ENCODE assay signal across 8 mouse cellular contexts in genomic region chr2:25271827-25272511, GRCm38 (mm10). TPM values are rescaled to one million over a fixed set of nuclear protein-coding genes. Genes with fewer than 3 reads are reported as not detected.
DNase-seq lines count a peak whose midpoint lies in the region; ATAC-seq and TF ChIP-seq lines count a peak whose summit lies in the region.

Gene Ssna1, minus strand, starts transcription at chr2:25272438.
Gene Anapc2, plus strand, starts transcription at chr2:25272478.

- H3K27ac ChIP-seq in CH12.LX (ENCODE audit: insufficient read depth, low read depth), result peak within 1 kb of the TSS; percentile 38; the same call in 1 of the 2 replicates
- peak within 1 kb of the TSS; percentile 8; the same call in 1 of the 2 replicates for H3K27ac ChIP-seq in forebrain, embryonic 11.5 days (ENCODE audit: low read depth, low read length)
- H3K27ac ChIP-seq in heart, embryonic 16.5 days (ENCODE audit: low read length), result peak within 1 kb of the TSS; percentile 86
- H3K27ac ChIP-seq in liver, embryonic 15.5 days (replicated peaks), result peak within 1 kb of the TSS; percentile 91
- peak within 1 kb of the TSS; percentile 27; the same call in 1 of the 2 replicates for H3K27ac ChIP-seq in neural tube, embryonic 12.5 days

- H3K9me3 ChIP-seq in CH12.LX (replicated peaks; ENCODE audit: low read length), result no peaks in the 10 kb centered on the region
- H3K9me3 ChIP-seq in forebrain, embryonic 11.5 days (ENCODE audit: control insufficient read depth, low read length), result no peaks in the 10 kb centered on the region
- H3K9me3 ChIP-seq in heart, embryonic 16.5 days (replicated peaks; ENCODE audit: control insufficient read depth, low read length), result no peaks in the 10 kb centered on the region
- no peaks in the 10 kb centered on the region for H3K9me3 ChIP-seq in liver, embryonic 15.5 days (replicated peaks)
- no peaks in the 10 kb centered on the region for H3K9me3 ChIP-seq in neural tube, embryonic 12.5 days

- H3K9ac ChIP-seq in CH12.LX (ENCODE audit: insufficient read depth, low read depth), result peak within 1 kb of the TSS; percentile 80
- peak within 1 kb of the TSS; percentile 70 for H3K9ac ChIP-seq in forebrain, embryonic 11.5 days (ENCODE audit: low read length)
- peak within 1 kb of the TSS; percentile 82 for H3K9ac ChIP-seq in heart, embryonic 16.5 days (ENCODE audit: low read length)
- H3K9ac ChIP-seq in liver, embryonic 15.5 days, result peak within 1 kb of the TSS; percentile 92
- H3K9ac ChIP-seq in neural tube, embryonic 12.5 days, result peak within 1 kb of the TSS; percentile 90

- ATAC-seq in forebrain, embryonic 11.5 days (replicated peaks; ENCODE audit: low FRiP score), result peak; percentile 98
- ATAC-seq in heart, embryonic 16.5 days (replicated peaks; ENCODE audit: extremely low read depth, insufficient read depth, low FRiP score), result peak; percentile 96
- ATAC-seq in liver, embryonic 15.5 days (ENCODE audit: insufficient read depth), result peak; percentile 93
- peak; percentile 96 for ATAC-seq in neural tube, embryonic 12.5 days (ENCODE audit: low FRiP score, low read depth)

- peak within 1 kb of the TSS; percentile 48 for H3K4me2 ChIP-seq in CH12.LX (ENCODE audit: insufficient read depth, low read depth, poor library complexity, severe bottlenecking)
- peak within 1 kb of the TSS; percentile 91 for H3K4me2 ChIP-seq in forebrain, embryonic 11.5 days (ENCODE audit: low read depth, low read length, severe bottlenecking)
- peak within 1 kb of the TSS; percentile 96 for H3K4me2 ChIP-seq in heart, embryonic 16.5 days (ENCODE audit: low read depth, low read length)
- H3K4me2 ChIP-seq in liver, embryonic 15.5 days, result peak within 1 kb of the TSS; percentile 90
- peak within 1 kb of the TSS; percentile 66 for H3K4me2 ChIP-seq in neural tube, embryonic 12.5 days (replicated peaks)

- peak; percentile 95 for DNase-seq in CH12.LX (ENCODE audit: extremely low read depth)
- DNase-seq in c-Kit-positive CD71-positive TER-119-negative erythroid progenitor cells, embryonic 14.5 days (ENCODE audit: low read depth), result peak; percentile 96
- DNase-seq in forebrain, embryonic 11.5 days (ENCODE audit: low spot score), result peak; percentile 99
- DNase-seq in kidney, postnatal 36 days, result peak; percentile 97 to 99
- peak; percentile 91 for DNase-seq in telencephalon, adult 2 months (ENCODE audit: low read depth, low spot score)

- TF ChIP-seq POLR2A in CH12.LX (IDR thresholded peaks at IDR 0.05; ENCODE audit: low read depth, low read length), result peak; percentile 84

- TF ChIP-seq CTCF in CH12.LX (conservative IDR thresholded peaks at IDR 0.05 in 1 of 2, IDR thresholded peaks at IDR 0.05 in 1 of 2; ENCODE audit: low read depth in 2 of 2, low read length in 2 of 2), result peak in 1 of 2 experiments; percentile 58; a peak in 2 of 4 replicates

- dilution Hi-C loops in CH12.LX (cut with MboI; ENCODE audit: extremely low pct_ligation_motif_present, extremely low pct_unique_long_range_greater_than_20kb, low sequenced_read_pairs), result no loop called here

- H3K79me2 ChIP-seq in CH12.LX (replicated peaks; ENCODE audit: control insufficient read depth, extremely low read depth, insufficient read depth, poor library complexity, severe bottlenecking), result peaks cover 19% of the 10 kb centered on the region

- under 1% methylated on average over 53 of the region's 55 CpGs for WGBS in forebrain, embryonic 11.5 days
- WGBS in heart, embryonic 16.5 days, result under 1% methylated on average over 55 of the region's 55 CpGs
- under 1% methylated on average over 55 of the region's 55 CpGs for WGBS in liver, embryonic 15.5 days (ENCODE audit: insufficient replicate concordance)
- under 1% methylated on average over 55 of the region's 55 CpGs for WGBS in neural tube, embryonic 12.5 days

- TF ChIP-seq RAD21 in CH12.LX (IDR thresholded peaks at IDR 0.05; ENCODE audit: low read depth, low read length), result peak; percentile 36

- H3K36me3 ChIP-seq in CH12.LX (replicated peaks in 1 of 2; ENCODE audit: control insufficient read depth in 1 of 2, insufficient read depth in 1 of 2, low read length in 1 of 2), result peaks cover 33 to 76% of the 10 kb centered on the region in 2 experiments
- H3K36me3 ChIP-seq in forebrain, embryonic 11.5 days (ENCODE audit: control insufficient read depth, insufficient read depth, low read length), result peaks cover 5% of the 10 kb centered on the region
- H3K36me3 ChIP-seq in heart, embryonic 16.5 days (ENCODE audit: control insufficient read depth, insufficient read depth), result peaks cover 33% of the 10 kb centered on the region
- H3K36me3 ChIP-seq in liver, embryonic 15.5 days (replicated peaks), result peaks cover 77% of the 10 kb centered on the region
- H3K36me3 ChIP-seq in neural tube, embryonic 12.5 days, result peaks cover 60% of the 10 kb centered on the region

- in situ Hi-C loops in CH12.LX (cut with MboI; ENCODE audit: low pct_ligation_motif_present, low pct_unique_long_range_greater_than_20kb, low sequenced_read_pairs), result loop anchor here (10.0 kb wide), 1 partner anchor 63 kb away; the partner anchor contains the start of gene Man1b1

- peaks cover 12 to 52% of the 10 kb centered on the region in 2 experiments for H3K4me1 ChIP-seq in CH12.LX (ENCODE audit: control insufficient read depth in 1 of 2, insufficient read depth in 2 of 2)
- peaks cover 18% of the 10 kb centered on the region for H3K4me1 ChIP-seq in forebrain, embryonic 11.5 days (replicated peaks; ENCODE audit: control insufficient read depth, insufficient read depth, low read length)
- H3K4me1 ChIP-seq in heart, embryonic 16.5 days (ENCODE audit: control insufficient read depth, insufficient read depth, low read length), result peaks cover 25% of the 10 kb centered on the region
- peaks cover 53% of the 10 kb centered on the region for H3K4me1 ChIP-seq in liver, embryonic 15.5 days (replicated peaks)
- peaks cover 29% of the 10 kb centered on the region for H3K4me1 ChIP-seq in neural tube, embryonic 12.5 days

- peak within 1 kb of the TSS; percentile 79 to 97 (median 91) for H3K4me3 ChIP-seq in CH12.LX (replicated peaks in 1 of 3; ENCODE audit: low read depth in 2 of 3, low read length in 2 of 3, poor library complexity in 1 of 3)
- H3K4me3 ChIP-seq in forebrain, embryonic 11.5 days (ENCODE audit: low read depth, low read length), result peak within 1 kb of the TSS; percentile 91
- H3K4me3 ChIP-seq in heart, embryonic 16.5 days (ENCODE audit: low read length), result peak within 1 kb of the TSS; percentile 78
- H3K4me3 ChIP-seq in liver, embryonic 15.5 days (replicated peaks), result peak within 1 kb of the TSS; percentile 97
- peak within 1 kb of the TSS; percentile 88 for H3K4me3 ChIP-seq in neural tube, embryonic 12.5 days

- H3K27me3 ChIP-seq in CH12.LX (replicated peaks), result no peaks in the 10 kb centered on the region
- no peaks in the 10 kb centered on the region for H3K27me3 ChIP-seq in forebrain, embryonic 11.5 days (ENCODE audit: control insufficient read depth, insufficient read depth, low read length)
- no peaks in the 10 kb centered on the region for H3K27me3 ChIP-seq in heart, embryonic 16.5 days (ENCODE audit: control insufficient read depth, insufficient read depth, low read length)
- H3K27me3 ChIP-seq in liver, embryonic 15.5 days, result no peaks in the 10 kb centered on the region
- no peaks in the 10 kb centered on the region for H3K27me3 ChIP-seq in neural tube, embryonic 12.5 days (replicated peaks)

- no peak for TF ChIP-seq EP300 in CH12.LX (IDR thresholded peaks at IDR 0.05; ENCODE audit: low read length)

TF ChIP-seq in CH12.LX, 34 proteins besides CTCF, POLR2A, EP300 and RAD21 (continues in another document):
- TF ChIP-seq ELF1 (IDR thresholded peaks at IDR 0.05; ENCODE audit: low read depth, low read length), result peak; percentile 86
- TF ChIP-seq MAZ (IDR thresholded peaks at IDR 0.05; ENCODE audit: low read depth, low read length), result no peak
- no peak for TF ChIP-seq MAFK (IDR thresholded peaks at IDR 0.05; ENCODE audit: insufficient replicate concordance, low read length)
- TF ChIP-seq NELFE (IDR thresholded peaks at IDR 0.05; ENCODE audit: low read depth, low read length), result peak; percentile 73
- TF ChIP-seq MYC (IDR thresholded peaks at IDR 0.05; ENCODE audit: low read depth, low read length), result peak; percentile 32; the same call in 1 of the 2 replicates
- TF ChIP-seq NRF1 (IDR thresholded peaks at IDR 0.05; ENCODE audit: low read depth, low read length), result peak; percentile 90
- peak; percentile 80 for TF ChIP-seq MXI1 (IDR thresholded peaks at IDR 0.05; ENCODE audit: low read depth, low read length)
- no peak; the same call in 1 of the 2 replicates for TF ChIP-seq TBP (conservative IDR thresholded peaks at IDR 0.05; ENCODE audit: low read depth, low read length)
- peak; percentile 32; the same call in 1 of the 2 replicates for TF ChIP-seq BHLHE40 (IDR thresholded peaks at IDR 0.05; ENCODE audit: low read depth, low read length)
- TF ChIP-seq ETS1 (conservative IDR thresholded peaks at IDR 0.05; ENCODE audit: low read depth, low read length), result 0 out of 2 replicates have a peak, but pooled peaks have one; percentile 5
- no peak for TF ChIP-seq ZKSCAN1 (IDR thresholded peaks at IDR 0.05; ENCODE audit: borderline replicate concordance, low read depth, low read length)
- TF ChIP-seq RCOR1 (conservative IDR thresholded peaks at IDR 0.05; ENCODE audit: low read depth, low read length), result no peak
- TF ChIP-seq CHD1 (IDR thresholded peaks at IDR 0.05; ENCODE audit: low read depth, low read length), result no peak
- TF ChIP-seq UBTF (IDR thresholded peaks at IDR 0.05; ENCODE audit: low read depth, low read length), result 0 out of 2 replicates have a peak, but pooled peaks have one; percentile 40
- peak; percentile 80 for TF ChIP-seq TCF12 (IDR thresholded peaks at IDR 0.05; ENCODE audit: low read depth, low read length)

RNA-seq across cellular contexts. Expression of gene Ssna1, which starts in this region (rescaled TPM):
- total RNA-seq in CH12.LX (2012; rRNA removed) (80.6 and 98.5 TPM in 2 replicates), CH12.LX (2014; rRNA removed) (72.9 and 82.0 TPM in 2 replicates)
- polyA plus RNA-seq in CH12.LX (2012; ENCODE audit: insufficient read length, low read depth), result 51.4 and 74.9 TPM in 2 replicates
- 222 and 238 TPM in 2 replicates for polyA plus RNA-seq in forebrain, embryonic 11.5 days (2014; fragmentation: Nextera tagmentation; extraction: Ambion mirVana)
- polyA plus RNA-seq in heart, embryonic 16.5 days (2015; fragmentation: Nextera tagmentation; extraction: Ambion mirVana), result 154 and 157 TPM in 2 replicates
- 116 and 124 TPM in 2 replicates for polyA plus RNA-seq in liver, embryonic 15.5 days (2015; fragmentation: Nextera tagmentation; extraction: Ambion mirVana)
- 201 and 204 TPM in 2 replicates for polyA plus RNA-seq in neural tube, embryonic 12.5 days (2016; fragmentation: Nextera tagmentation; extraction: Ambion mirVana)

RNA-seq across cellular contexts. Expression of gene Anapc2, which starts in this region (rescaled TPM):
- 13.6 and 14.5 TPM in 2 replicates for total RNA-seq in CH12.LX (2012; rRNA removed)
- 9.6 and 13.0 TPM in 2 replicates for total RNA-seq in CH12.LX (2014; rRNA removed)
- 48.7 and 55.2 TPM in 2 replicates for polyA plus RNA-seq in CH12.LX (2012; ENCODE audit: insufficient read length, low read depth)
- polyA plus RNA-seq in forebrain, embryonic 11.5 days (2014; fragmentation: Nextera tagmentation; extraction: Ambion mirVana), result 116 and 126 TPM in 2 replicates
- 80.5 and 86.6 TPM in 2 replicates for polyA plus RNA-seq in heart, embryonic 16.5 days (2015; fragmentation: Nextera tagmentation; extraction: Ambion mirVana)
- 41.7 and 45.0 TPM in 2 replicates for polyA plus RNA-seq in liver, embryonic 15.5 days (2015; fragmentation: Nextera tagmentation; extraction: Ambion mirVana)
- polyA plus RNA-seq in neural tube, embryonic 12.5 days (2016; fragmentation: Nextera tagmentation; extraction: Ambion mirVana), result 142 and 144 TPM in 2 replicates

Comparison
In these comparisons a context has a peak if more than half of its experiments do, and no peak if none do; other contexts are left out.
1. Peak in every context shown above with its lines: DNase-seq, ATAC-seq, H3K4me3 ChIP-seq and H3K27ac ChIP-seq.
2. H3K27ac ChIP-seq: peak in every context shown above with its lines; median percentile 91 in liver, embryonic 15.5 days; 86 in heart, embryonic 16.5 days; 38 in CH12.LX; 27 in neural tube, embryonic 12.5 days; 8 in forebrain, embryonic 11.5 days.